Mouse (Mus musculus): Measurements from ENCODE around the gene Olfr1396. TPM values are rescaled to one million over a fixed set of nuclear protein-coding genes. Genes with fewer than 3 reads are reported as not detected.
A peak's percentile ranks its signal among the peaks of the same experiment; 100 is the strongest.
"Not testable (repeated sequence)": the region's sequence is repeated elsewhere in the genome, so short reads cannot be mapped to it uniquely, and the experiment has no call there.

Olfr1396 gene
- polyA plus RNA-seq, 1 experiment from 2014 or later = not detected

GRCm38 (mm10) chr11:49087830-49088616 is 26.7 kb downstream of the Olfr1396 start:
- Histone ChIP-seq H3K4me2 (0 out of 2 replicates have a peak overlapping the region, but pooled peaks have one; percentile 9), H3K9ac (no peak overlapping the region), H3K36me3 (no peaks in the 10 kb centered on the region), H3K4me1 (replicated peaks) (no peaks in the 10 kb centered on the region), H3K4me3 (no peak overlapping the region), H3K9me3 (no peaks in the 10 kb centered on the region), H3K27ac (replicated peaks) (no peak overlapping the region), H3K27me3 (no peaks in the 10 kb centered on the region)
- ATAC-seq (ENCODE audit: low read depth) = no peak
- 47% methylated on average over 22 of the region's 22 CpGs for WGBS

GRCm38 (mm10) chr11:49086858-49087361 is 27.8 kb downstream of the Olfr1396 start:
- no peaks in the 10 kb centered on the region for H3K36me3 ChIP-seq
- no peaks in the 10 kb centered on the region for H3K27me3 ChIP-seq
- H3K9me3 ChIP-seq = no peaks in the 10 kb centered on the region
- no peak overlapping the region for H3K4me2 ChIP-seq
- H3K4me3 ChIP-seq = no peak overlapping the region
- H3K4me1 ChIP-seq (replicated peaks) = no peaks in the 10 kb centered on the region
- 84% methylated on average over 6 of the region's 6 CpGs for WGBS
- H3K9ac ChIP-seq = no peak overlapping the region
- ATAC-seq (ENCODE audit: low read depth) = no peak
- H3K27ac ChIP-seq (replicated peaks) = no peak overlapping the region

- H3K27ac ChIP-seq (replicated peaks) = no peak overlapping the region
- H3K4me3 ChIP-seq = no peak overlapping the region
- H3K27me3 ChIP-seq = no peaks in the 10 kb centered on the region
- 36% methylated on average over 3 of the region's 3 CpGs for WGBS
- H3K4me2 ChIP-seq = no peak overlapping the region
- H3K9ac ChIP-seq = no peak overlapping the region
- no peaks in the 10 kb centered on the region for H3K36me3 ChIP-seq
- no peaks in the 10 kb centered on the region for H3K9me3 ChIP-seq
- no peak for ATAC-seq (ENCODE audit: low read depth)
- H3K4me1 ChIP-seq (replicated peaks) = no peaks in the 10 kb centered on the region
Measured at GRCm38 (mm10) chr11:49084875-49085274, 29.8 kb downstream of the Olfr1396 start.

GRCm38 (mm10) chr11:49084385-49084784 is 30.3 kb downstream of the Olfr1396 start:
- WGBS = 84% methylated on average over 1 of the region's 1 CpGs
- Histone ChIP-seq H3K4me1 (replicated peaks) (no peaks in the 10 kb centered on the region), H3K36me3 (no peaks in the 10 kb centered on the region), H3K9me3 (no peaks in the 10 kb centered on the region), H3K9ac (no peak overlapping the region), H3K4me3 (no peak overlapping the region), H3K27ac (replicated peaks) (no peak overlapping the region), H3K27me3 (no peaks in the 10 kb centered on the region), H3K4me2 (no peak overlapping the region)
- no peak for ATAC-seq (ENCODE audit: low read depth)

- no peaks in the 10 kb centered on the region for H3K27me3 ChIP-seq
- no peaks in the 10 kb centered on the region for H3K4me1 ChIP-seq (replicated peaks)
- H3K36me3 ChIP-seq = no peaks in the 10 kb centered on the region
- no peak overlapping the region for H3K4me2 ChIP-seq
- no peak overlapping the region for H3K27ac ChIP-seq (replicated peaks)
- H3K9me3 ChIP-seq = no peaks in the 10 kb centered on the region
- H3K4me3 ChIP-seq = no peak overlapping the region
- ATAC-seq (ENCODE audit: low read depth) = no peak
- WGBS = 88% methylated on average over 3 of the region's 3 CpGs
- H3K9ac ChIP-seq = no peak overlapping the region
Measured at GRCm38 (mm10) chr11:49083808-49084207, 30.9 kb downstream of the Olfr1396 start.

- Histone ChIP-seq H3K27me3 (no peaks in the 10 kb centered on the region), H3K9me3 (no peaks in the 10 kb centered on the region), H3K27ac (replicated peaks) (no peak overlapping the region), H3K4me2 (no peak overlapping the region), H3K9ac (no peak overlapping the region), H3K4me1 (replicated peaks) (no peaks in the 10 kb centered on the region), H3K36me3 (no peaks in the 10 kb centered on the region), H3K4me3 (no peak overlapping the region)
- 86% methylated on average over 1 of the region's 1 CpGs for WGBS
- ATAC-seq (ENCODE audit: low read depth) = no peak
Measured at GRCm38 (mm10) chr11:49083146-49083545, 31.5 kb downstream of the Olfr1396 start.

GRCm38 (mm10) chr11:49081886-49082285 is 32.8 kb downstream of the Olfr1396 start:
- Histone ChIP-seq H3K4me1 (replicated peaks) (no peaks in the 10 kb centered on the region), H3K4me3 (no peak overlapping the region), H3K27me3 (no peaks in the 10 kb centered on the region), H3K27ac (replicated peaks) (no peak overlapping the region), H3K4me2 (no peak overlapping the region), H3K9ac (no peak overlapping the region), H3K36me3 (no peaks in the 10 kb centered on the region), H3K9me3 (no peaks in the 10 kb centered on the region)
- ATAC-seq (ENCODE audit: low read depth) = no peak
- 84% methylated on average over 3 of the region's 3 CpGs for WGBS

- Histone ChIP-seq H3K27ac (replicated peaks) (no peak overlapping the region), H3K9ac (no peak overlapping the region), H3K9me3 (no peaks in the 10 kb centered on the region), H3K4me3 (no peak overlapping the region), H3K27me3 (no peaks in the 10 kb centered on the region), H3K36me3 (no peaks in the 10 kb centered on the region), H3K4me2 (no peak overlapping the region), H3K4me1 (replicated peaks) (no peaks in the 10 kb centered on the region)
- WGBS = 86% methylated on average over 4 of the region's 4 CpGs
- ATAC-seq (ENCODE audit: low read depth) = no peak
Measured at GRCm38 (mm10) chr11:49081356-49081755, 33.3 kb downstream of the Olfr1396 start.

GRCm38 (mm10) chr11:49080636-49081035 is 34.0 kb downstream of the Olfr1396 start:
- Histone ChIP-seq H3K27me3 (no peaks in the 10 kb centered on the region), H3K9me3 (no peaks in the 10 kb centered on the region), H3K36me3 (no peaks in the 10 kb centered on the region), H3K9ac (no peak overlapping the region), H3K4me3 (no peak overlapping the region), H3K4me2 (no peak overlapping the region), H3K27ac (replicated peaks) (no peak overlapping the region), H3K4me1 (replicated peaks) (no peaks in the 10 kb centered on the region)
- 80% methylated on average over 1 of the region's 1 CpGs for WGBS
- ATAC-seq (ENCODE audit: low read depth) = no peak

GRCm38 (mm10) chr11:49078719-49079118 is 36.0 kb downstream of the Olfr1396 start:
- WGBS = 93% methylated on average over 3 of the region's 3 CpGs
- Histone ChIP-seq H3K4me1 (replicated peaks) (no peaks in the 10 kb centered on the region), H3K9me3 (no peaks in the 10 kb centered on the region), H3K4me3 (no peak overlapping the region), H3K27ac (replicated peaks) (no peak overlapping the region), H3K36me3 (no peaks in the 10 kb centered on the region), H3K9ac (no peak overlapping the region), H3K27me3 (no peaks in the 10 kb centered on the region), H3K4me2 (no peak overlapping the region)
- no peak for ATAC-seq (ENCODE audit: low read depth)

- Histone ChIP-seq H3K9ac (no peak overlapping the region), H3K27ac (replicated peaks) (no peak overlapping the region), H3K4me3 (no peak overlapping the region), H3K27me3 (no peaks in the 10 kb centered on the region), H3K4me1 (replicated peaks) (no peaks in the 10 kb centered on the region), H3K9me3 (no peaks in the 10 kb centered on the region), H3K36me3 (no peaks in the 10 kb centered on the region), H3K4me2 (no peak overlapping the region)
- WGBS = 78% methylated on average over 1 of the region's 1 CpGs
- ATAC-seq (ENCODE audit: low read depth) = no peak
Measured at GRCm38 (mm10) chr11:49077012-49077411, 37.7 kb downstream of the Olfr1396 start.

GRCm38 (mm10) chr11:49076001-49076757 is 38.5 kb downstream of the Olfr1396 start, which contains the start of gene Ifi47:
TSS of gene Ifi47 (plus strand) at chr11:49076587.
- not testable (repeated sequence) for H3K27ac ChIP-seq (replicated peaks); H3K27me3 ChIP-seq; ATAC-seq (ENCODE audit: low read depth); H3K4me3 ChIP-seq; H3K9me3 ChIP-seq; H3K9ac ChIP-seq; H3K4me2 ChIP-seq; H3K4me1 ChIP-seq (replicated peaks); H3K36me3 ChIP-seq
- WGBS = 88% methylated on average over 6 of the region's 6 CpGs
